Comparison of ENCODE assay signal across 15 mouse cellular contexts in genomic region chr5:116434976-116435850, GRCm38 (mm10). TPM values are rescaled to one million over a fixed set of nuclear protein-coding genes. Genes with fewer than 3 reads are reported as not detected.
DNase-seq lines count a peak whose midpoint lies in the region; ATAC-seq and TF ChIP-seq lines count a peak whose summit lies in the region.
"Had no signal": no experiment of that assay in that cellular context is flagged by ENCODE, and none has a peak within 500 bp of the region (broad histone marks: within the 10 kb centered on the region; RNA-seq: fewer than 3 reads in every experiment).

No protein-coding gene starts in this region.

- no peak overlapping the region for H3K4me3 ChIP-seq in heart, embryonic 15.5 days
- H3K4me3 ChIP-seq in midbrain, embryonic 13.5 days (replicated peaks): no peak overlapping the region
- no peak overlapping the region for H3K4me3 ChIP-seq in midbrain, postnatal 0 days (ENCODE audit: low read depth, low read length)
- H3K4me3 ChIP-seq in lung, adult 2 months (replicated peaks; ENCODE audit: extremely low read depth, low read depth, low read length): no peak overlapping the region
- H3K4me3 ChIP-seq: heart, embryonic 10.5 days; lung, embryonic 15.5 days had no signal

- no peak for TF ChIP-seq POLR2A in lung, adult 2 months (IDR thresholded peaks at IDR 0.05; ENCODE audit: borderline replicate concordance, extremely low read depth, low read depth, low read length)

- H3K4me2 ChIP-seq in heart, embryonic 15.5 days: no peak overlapping the region
- H3K4me2 ChIP-seq in midbrain, embryonic 13.5 days (replicated peaks): no peak overlapping the region
- H3K4me2 ChIP-seq in midbrain, postnatal 0 days (ENCODE audit: low read depth, low read length, poor library complexity, severe bottlenecking): no peak overlapping the region
- H3K4me2 ChIP-seq: lung, embryonic 15.5 days had no signal

- no peak overlapping the region for H3K27ac ChIP-seq in heart, embryonic 15.5 days
- H3K27ac ChIP-seq in midbrain, embryonic 13.5 days: no peak overlapping the region
- H3K27ac ChIP-seq in midbrain, postnatal 0 days (ENCODE audit: low read depth, low read length): no peak overlapping the region
- H3K27ac ChIP-seq: heart, embryonic 10.5 days; lung, embryonic 15.5 days had no signal

- H3K9ac ChIP-seq in heart, embryonic 15.5 days: no peak overlapping the region
- H3K9ac ChIP-seq in midbrain, embryonic 13.5 days (replicated peaks): no peak overlapping the region
- no peak overlapping the region for H3K9ac ChIP-seq in midbrain, postnatal 0 days (replicated peaks; ENCODE audit: low read length, poor library complexity, severe bottlenecking)
- H3K9ac ChIP-seq: lung, embryonic 15.5 days had no signal

- peak; percentile 55 for DNase-seq in adrenal gland, postnatal 14 days
- DNase-seq in adrenal gland, postnatal 4 days (ENCODE audit: low spot score in 2 of 2): no peak
- DNase-seq in heart, adult 11 months: no peak
- DNase-seq in midbrain, postnatal 0 days (ENCODE audit: low spot score): no peak
- DNase-seq in left cerebral cortex, postnatal 25 days (ENCODE audit: low spot score in 2 of 2): peak; percentile 35 to 63
- no peak for DNase-seq in lung, adult 2 months
- DNase-seq: cerebellum, adult 9-11 months; heart, postnatal 4 days; kidney, adult 2 months; thymus, adult 18-20 months had no signal

- no peaks in the 10 kb centered on the region for H3K4me1 ChIP-seq in heart, embryonic 15.5 days (replicated peaks)
- peaks cover 6% of the 10 kb centered on the region; the same call in 1 of the 2 replicates for H3K4me1 ChIP-seq in midbrain, embryonic 13.5 days (replicated peaks)
- H3K4me1 ChIP-seq in midbrain, postnatal 0 days (ENCODE audit: insufficient read depth, low read length): no peaks in the 10 kb centered on the region
- H3K4me1 ChIP-seq in lung, adult 2 months (ENCODE audit: control insufficient read depth, insufficient read depth, low read length): no peaks in the 10 kb centered on the region
- H3K4me1 ChIP-seq: lung, embryonic 15.5 days had no signal

- no peaks in the 10 kb centered on the region for H3K9me3 ChIP-seq in heart, embryonic 15.5 days (replicated peaks)
- H3K9me3 ChIP-seq in midbrain, embryonic 13.5 days: no peaks in the 10 kb centered on the region
- H3K9me3 ChIP-seq in midbrain, postnatal 0 days (ENCODE audit: low read length): no peaks in the 10 kb centered on the region
- H3K9me3 ChIP-seq: heart, embryonic 10.5 days; lung, embryonic 15.5 days had no signal

- 41% methylated on average over 13 of the region's 13 CpGs for WGBS in heart, embryonic 15.5 days
- 62% methylated on average over 13 of the region's 13 CpGs for WGBS in midbrain, embryonic 13.5 days
- WGBS in midbrain, postnatal 0 days: 50% methylated on average over 13 of the region's 13 CpGs
- WGBS in lung, adult 2 months: 62% methylated on average over 13 of the region's 13 CpGs

- H3K27me3 ChIP-seq in heart, embryonic 15.5 days: no peaks in the 10 kb centered on the region
- H3K27me3 ChIP-seq in midbrain, embryonic 13.5 days: no peaks in the 10 kb centered on the region
- H3K27me3 ChIP-seq in midbrain, postnatal 0 days (ENCODE audit: insufficient read depth, low read length): no peaks in the 10 kb centered on the region
- H3K27me3 ChIP-seq: lung, embryonic 15.5 days had no signal

- 0 out of 2 replicates have a peak, but pooled peaks have one; percentile 22 for ATAC-seq in heart, embryonic 15.5 days (replicated peaks; ENCODE audit: insufficient number of reproducible peaks, insufficient read depth, low FRiP score, low read depth)
- peak; percentile 53; the same call in 1 of the 2 replicates for ATAC-seq in midbrain, embryonic 13.5 days
- no peak for ATAC-seq in midbrain, postnatal 0 days (ENCODE audit: low FRiP score)

- no peaks in the 10 kb centered on the region for H3K36me3 ChIP-seq in heart, embryonic 15.5 days
- H3K36me3 ChIP-seq in midbrain, embryonic 13.5 days: no peaks in the 10 kb centered on the region
- H3K36me3 ChIP-seq in midbrain, postnatal 0 days (ENCODE audit: insufficient read depth, low read length): no peaks in the 10 kb centered on the region
- H3K36me3 ChIP-seq: heart, embryonic 10.5 days; lung, embryonic 15.5 days had no signal

- intact Hi-C loops in left cerebral cortex, postnatal 25 days (cut with DNase I): no loop called here

- TF ChIP-seq CTCF in midbrain, postnatal 0 days (IDR thresholded peaks at IDR 0.05): no peak
- no peak for TF ChIP-seq CTCF in lung, adult 2 months (IDR thresholded peaks at IDR 0.05; ENCODE audit: insufficient read depth, low read length)

RNA-seq across cellular contexts. Expression of gene Hspb8, which starts 12.5 kb away (rescaled TPM):
- total RNA-seq in adrenal gland, postnatal 14 days (2021): 37.7 and 45.9 TPM in 2 replicates
- 10 to 100 TPM; 31.0 to 39.1 TPM for total RNA-seq in adrenal gland, postnatal 4 days (2021)
- 30.6 and 33.7 TPM in 2 replicates for polyA plus RNA-seq in heart, embryonic 15.5 days (2015; fragmentation: Nextera tagmentation; extraction: Ambion mirVana)
- polyA plus RNA-seq in midbrain, embryonic 13.5 days (2015; fragmentation: Nextera tagmentation; extraction: Ambion mirVana): 2.9 and 4.3 TPM in 2 replicates
- 19.4 and 19.8 TPM in 2 replicates for total RNA-seq in midbrain, postnatal 0 days (2014; rRNA removed)
- polyA plus RNA-seq in midbrain, postnatal 0 days (2015; fragmentation: Nextera tagmentation; extraction: Ambion mirVana): 7.5 and 8.0 TPM in 2 replicates
- 10 to 100 TPM; 11.7 to 12.5 TPM for total RNA-seq in left cerebral cortex, postnatal 25 days (2021)
- 57.7 and 72.4 TPM in 2 replicates for polyA plus RNA-seq in lung, adult 2 months (2012; rRNA removed)
- total RNA-seq: megakaryocyte-erythroid progenitor cell, adult 5-6 weeks had no signal

Comparison
In these comparisons a context has a peak if more than half of its experiments do, and no peak if none do; other contexts are left out.
1. DNase-seq: peak in adrenal gland, postnatal 14 days (single experiment) and left cerebral cortex, postnatal 25 days (2 of 2); none in adrenal gland, postnatal 4 days (0 of 2), heart, adult 11 months (single experiment), midbrain, postnatal 0 days (single experiment) and lung, adult 2 months (single experiment).